In genomic region chr5:124341753-124342339, GRCm38 (mm10) we compare ENCODE assay signal across 8 mouse cellular contexts. TPM values are rescaled to one million over a fixed set of nuclear protein-coding genes. Genes with fewer than 3 reads are reported as not detected.
A peak's percentile ranks its signal among the peaks of the same experiment; 100 is the strongest.
DNase-seq lines count a peak whose midpoint lies in the region; ATAC-seq and TF ChIP-seq lines count a peak whose summit lies in the region.
"Not testable (repeated sequence)": the region's sequence is repeated elsewhere in the genome, so short reads cannot be mapped to it uniquely, and the experiment has no call there.

No protein-coding gene starts in this region.

- H3K36me3 ChIP-seq in forebrain, embryonic 12.5 days (replicated peaks), result peaks cover 30% of the 10 kb centered on the region
- H3K36me3 ChIP-seq in heart, postnatal 0 days (replicated peaks; ENCODE audit: control insufficient read depth, insufficient read depth, low read length), result peaks cover 18% of the 10 kb centered on the region
- H3K36me3 ChIP-seq in lung, embryonic 14.5 days (ENCODE audit: insufficient read depth), result peaks cover 33% of the 10 kb centered on the region
- H3K36me3 ChIP-seq in midbrain, postnatal 0 days (ENCODE audit: insufficient read depth, low read length), result 0 out of 2 replicates have a peak, but pooled peaks cover 15% of the 10 kb centered on the region
- H3K36me3 ChIP-seq in thymus, adult 2 months (ENCODE audit: control insufficient read depth, insufficient read depth, low read length), result peaks cover 12% of the 10 kb centered on the region

- H3K27me3 ChIP-seq in forebrain, embryonic 12.5 days; heart, postnatal 0 days (ENCODE audit: control insufficient read depth, insufficient read depth, low read length); lung, embryonic 14.5 days (ENCODE audit: insufficient read depth, low read length); midbrain, postnatal 0 days (ENCODE audit: insufficient read depth, low read length); thymus, adult 2 months (ENCODE audit: control insufficient read depth, insufficient read depth, low read length): not testable (repeated sequence)

- not testable (repeated sequence) for TF ChIP-seq EP300 in heart, postnatal 0 days (IDR thresholded peaks at IDR 0.05; ENCODE audit: low read depth)

- ATAC-seq in forebrain, embryonic 12.5 days (ENCODE audit: low FRiP score), result 0 out of 2 replicates have a peak, but pooled peaks have one; percentile 37
- ATAC-seq in heart, postnatal 0 days (ENCODE audit: insufficient read depth, low read depth), result peak; percentile 37; the same call in 1 of the 2 replicates
- ATAC-seq in lung, embryonic 14.5 days (ENCODE audit: insufficient read depth), result peak; percentile 8; the same call in 1 of the 2 replicates
- not testable (repeated sequence) for ATAC-seq in midbrain, postnatal 0 days (ENCODE audit: low FRiP score)

- not testable (repeated sequence) for H3K4me1 ChIP-seq in forebrain, embryonic 12.5 days; heart, postnatal 0 days (ENCODE audit: control insufficient read depth, insufficient read depth); lung, embryonic 14.5 days (ENCODE audit: insufficient read depth); midbrain, postnatal 0 days (ENCODE audit: insufficient read depth, low read length); thymus, adult 2 months (replicated peaks; ENCODE audit: control insufficient read depth, insufficient read depth, low read length)

- H3K4me2 ChIP-seq in forebrain, embryonic 12.5 days; heart, postnatal 0 days (ENCODE audit: low read depth, low read length); lung, embryonic 14.5 days; midbrain, postnatal 0 days (ENCODE audit: low read depth, low read length, poor library complexity, severe bottlenecking): not testable (repeated sequence)

- not testable (repeated sequence) for H3K4me3 ChIP-seq in forebrain, embryonic 12.5 days (replicated peaks); heart, postnatal 0 days (ENCODE audit: low read depth, low read length); lung, embryonic 14.5 days (ENCODE audit: low read depth, low read length); midbrain, postnatal 0 days (ENCODE audit: low read depth, low read length); thymus, adult 2 months (ENCODE audit: control insufficient read depth, insufficient read depth, low read length)

- WGBS in forebrain, embryonic 12.5 days, result 71% methylated on average over 6 of the region's 6 CpGs
- WGBS in heart, postnatal 0 days, result 62% methylated on average over 6 of the region's 6 CpGs
- WGBS in lung, embryonic 14.5 days, result 65% methylated on average over 6 of the region's 6 CpGs
- 70% methylated on average over 6 of the region's 6 CpGs for WGBS in midbrain, postnatal 0 days
- whole genome bisulfite sequencing in thymus, adult 2 months, result 86% methylated on average over 6 of the region's 6 CpGs

- H3K9me3 ChIP-seq in forebrain, embryonic 12.5 days; heart, postnatal 0 days (replicated peaks; ENCODE audit: control insufficient read depth, low read length); lung, embryonic 14.5 days (ENCODE audit: low read depth, low read length); midbrain, postnatal 0 days (ENCODE audit: low read length): not testable (repeated sequence)

- H3K27ac ChIP-seq in forebrain, embryonic 12.5 days; heart, postnatal 0 days (ENCODE audit: low read depth); lung, embryonic 14.5 days (ENCODE audit: low read depth); midbrain, postnatal 0 days (ENCODE audit: low read depth, low read length); thymus, adult 2 months (ENCODE audit: control insufficient read depth, insufficient read depth, low read length): not testable (repeated sequence)

- H3K9ac ChIP-seq in forebrain, embryonic 12.5 days; heart, postnatal 0 days (replicated peaks; ENCODE audit: low read depth, low read length); lung, embryonic 14.5 days; midbrain, postnatal 0 days (replicated peaks; ENCODE audit: low read length, poor library complexity, severe bottlenecking): not testable (repeated sequence)

- TF ChIP-seq CTCF in heart, postnatal 0 days (IDR thresholded peaks at IDR 0.05; ENCODE audit: low read depth), result 0 out of 2 replicates have a peak, but pooled peaks have one; percentile 4
- TF ChIP-seq CTCF in lung, embryonic 14.5 days (IDR thresholded peaks at IDR 0.05; ENCODE audit: low read depth), result peak; percentile 40
- peak; percentile 26; the same call in 1 of the 2 replicates for TF ChIP-seq CTCF in midbrain, postnatal 0 days (IDR thresholded peaks at IDR 0.05)
- not testable (repeated sequence) for TF ChIP-seq CTCF in thymus, adult 2 months (IDR thresholded peaks at IDR 0.05; ENCODE audit: borderline replicate concordance, control insufficient read depth, extremely low read depth, insufficient read depth, low read length, poor library complexity)

- not testable (repeated sequence) for TF ChIP-seq POLR2A in thymus, adult 2 months (IDR thresholded peaks at IDR 0.05; ENCODE audit: control insufficient read depth, extremely low read depth, insufficient read depth, low read length, poor library complexity)

- peak; percentile 87 for DNase-seq in 3T3-L1 (ENCODE audit: low read depth, low spot score)
- peak; percentile 62 for DNase-seq in adrenal gland, postnatal 14 days
- DNase-seq in heart, postnatal 0 days (ENCODE audit: low spot score); midbrain, postnatal 0 days (ENCODE audit: low spot score): not testable (repeated sequence)
- peak; percentile 49 for DNase-seq in kidney, postnatal 14 days
- peak; percentile 32 for DNase-seq in lung, embryonic 14.5 days
- peak; percentile 33 for DNase-seq in thymus, adult 2 months

RNA-seq across cellular contexts. Expression of gene 2810006K23Rik, which starts 14.0 kb away (rescaled TPM):
- total RNA-seq in adrenal gland, postnatal 14 days (2021), result 12.9 and 13.7 TPM in 2 replicates
- polyA plus RNA-seq in forebrain, embryonic 12.5 days (2016; fragmentation: Nextera tagmentation; extraction: Ambion mirVana), result 19.2 and 23.0 TPM in 2 replicates
- total RNA-seq in heart, postnatal 0 days (2014; rRNA removed; ENCODE audit: low replicate concordance), result 13.2 and 20.0 TPM in 2 replicates
- 12.4 and 14.9 TPM in 2 replicates for polyA plus RNA-seq in heart, postnatal 0 days (2015; fragmentation: Nextera tagmentation; extraction: Ambion mirVana)
- polyA plus RNA-seq in lung, embryonic 14.5 days (2014; fragmentation: Nextera tagmentation; extraction: Ambion mirVana), result 14.5 and 15.2 TPM in 2 replicates
- total RNA-seq in midbrain, postnatal 0 days (2014; rRNA removed), result 9.0 and 9.4 TPM in 2 replicates
- 7.8 TPM in 2 replicates for polyA plus RNA-seq in midbrain, postnatal 0 days (2015; fragmentation: Nextera tagmentation; extraction: Ambion mirVana)
- 5.7 and 6.4 TPM in 2 replicates for polyA plus RNA-seq in thymus, adult 2 months (2012; rRNA removed)

RNA-seq across cellular contexts. Expression of gene Mphosph9, which starts 14.1 kb away (rescaled TPM):
- total RNA-seq in adrenal gland, postnatal 14 days (2021), result 6.6 and 7.7 TPM in 2 replicates
- polyA plus RNA-seq in forebrain, embryonic 12.5 days (2016; fragmentation: Nextera tagmentation; extraction: Ambion mirVana), result 24.4 and 24.7 TPM in 2 replicates
- 10.5 and 12.2 TPM in 2 replicates for total RNA-seq in heart, postnatal 0 days (2014; rRNA removed; ENCODE audit: low replicate concordance)
- polyA plus RNA-seq in heart, postnatal 0 days (2015; fragmentation: Nextera tagmentation; extraction: Ambion mirVana), result 4.4 and 5.3 TPM in 2 replicates
- 19.2 and 20.7 TPM in 2 replicates for polyA plus RNA-seq in lung, embryonic 14.5 days (2014; fragmentation: Nextera tagmentation; extraction: Ambion mirVana)
- 19.0 and 41.0 TPM in 2 replicates for total RNA-seq in midbrain, postnatal 0 days (2014; rRNA removed)
- polyA plus RNA-seq in midbrain, postnatal 0 days (2015; fragmentation: Nextera tagmentation; extraction: Ambion mirVana), result 6.6 and 9.6 TPM in 2 replicates
- polyA plus RNA-seq in thymus, adult 2 months (2012; rRNA removed), result 16.2 and 19.6 TPM in 2 replicates

RNA-seq across cellular contexts. Expression of gene Cdk2ap1, which starts 21.0 kb away (rescaled TPM):
- 143 and 159 TPM in 2 replicates for total RNA-seq in adrenal gland, postnatal 14 days (2021)
- polyA plus RNA-seq in forebrain, embryonic 12.5 days (2016; fragmentation: Nextera tagmentation; extraction: Ambion mirVana), result 81.1 and 105 TPM in 2 replicates
- total RNA-seq in heart, postnatal 0 days (2014; rRNA removed; ENCODE audit: low replicate concordance), result 113 and 180 TPM in 2 replicates
- polyA plus RNA-seq in heart, postnatal 0 days (2015; fragmentation: Nextera tagmentation; extraction: Ambion mirVana), result 23.2 and 26.6 TPM in 2 replicates
- polyA plus RNA-seq in lung, embryonic 14.5 days (2014; fragmentation: Nextera tagmentation; extraction: Ambion mirVana), result 193 and 259 TPM in 2 replicates
- 104 and 164 TPM in 2 replicates for total RNA-seq in midbrain, postnatal 0 days (2014; rRNA removed)
- polyA plus RNA-seq in midbrain, postnatal 0 days (2015; fragmentation: Nextera tagmentation; extraction: Ambion mirVana), result 65.0 and 65.2 TPM in 2 replicates
- 191 and 206 TPM in 2 replicates for polyA plus RNA-seq in thymus, adult 2 months (2012; rRNA removed)
